Mouse (Mus musculus) ES-E14 (cell line): ENCODE measurements around the gene Ago4.

Source experiments
- CHD2 ChIP-seq: IDR thresholded peaks from 2 replicates; pipeline ENCODE4 v1.6.1; 2014; ENCODE audit warnings: mild to moderate bottlenecking, low read depth, low read length, inconsistent platforms
- HCFC1 ChIP-seq: IDR thresholded peaks from 2 replicates; pipeline ENCODE4 v1.6.1; 2012; ENCODE audit warnings: low read length, inconsistent platforms, borderline replicate concordance; ENCODE audit not compliant: insufficient read depth
- MAFK ChIP-seq: IDR thresholded peaks from 2 replicates; pipeline ENCODE4 v1.6.1; 2014; ENCODE audit warnings: mild to moderate bottlenecking, low read depth, low read length, inconsistent platforms; ENCODE audit not compliant: insufficient read depth
- ZC3H11A ChIP-seq: IDR thresholded peaks from 2 replicates; pipeline ENCODE4 v1.6.1; 2012; ENCODE audit warnings: low read depth, mild to moderate bottlenecking, inconsistent platforms, low read length, borderline replicate concordance
- ZNF384 ChIP-seq: IDR thresholded peaks from 2 replicates; pipeline ENCODE4 v1.6.1; 2012; ENCODE audit warnings: low read depth, low read length, inconsistent platforms

- TF ChIP-seq MAFK = no peak
- TF ChIP-seq CHD2 = no peak
- no peak for TF ChIP-seq ZC3H11A
- TF ChIP-seq ZNF384 = no peak
- no peak for TF ChIP-seq HCFC1
These were observed 77.8 kb downstream of the Ago4 start for GRCm38 (mm10) chr4:126455441-126455840.
